Mouse (Mus musculus) lung, embryonic 15.5 days (tissue): ENCODE measurements around the gene Lgi1. TPM values are rescaled to one million over a fixed set of nuclear protein-coding genes. Genes with fewer than 3 reads are reported as not detected.

Source experiments
- ATAC-seq: fragments of 200-750 bp; cut with Nextera tagmentation; 2 replicates; pipeline ENCODE4 v1.8.0; 2017; ENCODE audit warnings: moderate number of reproducible peaks, borderline replicate concordance; ENCODE audit not compliant: low FRiP score, low TSS enrichment; ENCODE audit errors: extremely low read depth
- H3K27ac ChIP-seq: fragments of 300-500 bp; sonication (generic); 2 replicates; pipeline ENCODE4 v1.5.1; 2015; ENCODE audit warnings: moderate library complexity, mild to moderate bottlenecking, inconsistent platforms
- H3K27me3 ChIP-seq: fragments of 300-500 bp; sonication (generic); 2 replicates; pipeline ENCODE4 v1.6.1; 2015; ENCODE audit warnings: inconsistent platforms
- H3K36me3 ChIP-seq: fragments of 300-500 bp; sonication (generic); 2 replicates; pipeline ENCODE4 v1.6.1; 2015; ENCODE audit warnings: inconsistent platforms
- H3K4me1 ChIP-seq: fragments of 300-500 bp; sonication (generic); 2 replicates; pipeline ENCODE4 v1.6.1; 2015; ENCODE audit warnings: inconsistent platforms
- H3K4me2 ChIP-seq: fragments of 300-500 bp; sonication (generic); 2 replicates; pipeline ENCODE4 v1.6.1; 2015; ENCODE audit warnings: inconsistent platforms, mild to moderate bottlenecking, moderate library complexity
- H3K4me3 ChIP-seq: fragments of 300-500 bp; sonication (generic); 2 replicates; pipeline ENCODE4 v1.5.1; 2015; ENCODE audit warnings: mild to moderate bottlenecking, inconsistent platforms
- H3K9ac ChIP-seq: fragments of 300-500 bp; sonication (generic); 2 replicates; pipeline ENCODE4 v1.6.1; 2015; ENCODE audit warnings: inconsistent platforms
- H3K9me3 ChIP-seq: fragments of 300-500 bp; sonication (generic); 2 replicates; pipeline ENCODE4 v1.6.1; 2016; ENCODE audit warnings: inconsistent platforms
- WGBS: fragments of 180-500 bp; shearing (Covaris S2); methylation state at CpG from one replicate; pipeline ENCODE4 v1.1.7; 2015; 5-methylcytosine and 5-hydroxymethylcytosine counted together
- polyA plus RNA-seq: library from polyadenylated mRNA; unstranded; fragments of >200 nt; fragmentation: Nextera tagmentation; extraction: Ambion mirVana; gene quantifications from 2 replicates; pipeline ENCODE4 v1.2.1, GENCODE M21; 2015

Gene Lgi1
- polyA plus RNA-seq: 0.15 and 0.39 TPM in 2 replicates

DNA sequence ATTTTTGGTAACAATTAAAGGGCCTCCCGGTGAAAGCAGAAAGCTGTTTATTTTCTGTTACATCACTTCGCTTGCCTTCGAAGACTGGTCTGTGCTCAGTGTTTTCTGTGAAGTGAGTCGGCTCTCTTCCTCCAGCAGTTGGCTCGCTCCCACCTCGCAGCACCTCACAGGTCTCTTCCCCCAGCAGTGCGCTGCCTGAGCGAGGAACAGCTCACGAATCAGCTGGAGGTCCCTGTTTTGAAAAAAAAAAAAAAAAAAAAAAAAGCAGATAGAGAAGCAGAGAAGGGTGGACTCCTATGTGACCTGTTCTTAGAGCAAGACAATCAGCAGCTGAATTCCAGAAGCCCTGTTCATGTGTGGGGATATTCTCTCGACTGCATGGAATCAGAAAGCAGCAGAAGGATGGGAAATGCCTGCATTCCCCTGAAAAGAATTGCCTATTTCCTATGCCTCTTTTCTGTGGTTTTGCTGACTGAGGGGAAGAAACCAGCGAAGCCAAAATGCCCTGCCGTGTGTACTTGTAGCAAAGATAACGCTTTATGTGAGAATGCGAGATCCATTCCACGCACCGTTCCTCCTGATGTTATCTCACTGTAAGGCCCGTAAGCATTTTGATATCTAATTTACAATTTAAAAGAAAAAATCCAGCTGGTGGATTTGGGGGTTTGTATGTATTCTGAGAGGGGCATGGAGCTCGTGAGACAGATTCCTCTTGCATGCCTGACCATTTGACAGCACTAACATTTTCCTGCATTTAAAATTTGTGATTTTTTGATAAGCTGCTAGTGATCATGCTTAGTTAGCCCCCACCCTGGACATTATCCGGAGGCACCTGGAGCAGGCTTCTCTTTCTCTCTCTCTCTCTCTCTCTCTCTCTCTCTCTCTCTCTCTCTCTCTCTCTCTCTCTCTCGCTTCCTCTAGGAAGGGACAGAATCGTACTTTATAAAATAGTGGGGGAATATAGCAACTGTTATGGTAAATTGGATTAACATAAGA is at the start of gene Lgi1:
Gene Lgi1, plus strand, starts transcription at position 32 of the 996 bp plus-strand sequence.
- H3K27ac ChIP-seq: no peak within 1 kb of the TSS
- no peaks in the 10 kb centered on the region for H3K9me3 ChIP-seq
- no peak for ATAC-seq
- H3K36me3 ChIP-seq: no peaks in the 10 kb centered on the region
- peaks cover 14% of the 10 kb centered on the region for H3K27me3 ChIP-seq
- H3K4me3 ChIP-seq: no peak within 1 kb of the TSS
- H3K4me2 ChIP-seq: peak within 1 kb of the TSS; percentile 19
- H3K4me1 ChIP-seq: 0 out of 2 replicates have a peak, but pooled peaks cover 5% of the 10 kb centered on the region
- H3K9ac ChIP-seq: no peak within 1 kb of the TSS
- WGBS: 21% methylated on average over 21 of the region's 21 CpGs

DNA sequence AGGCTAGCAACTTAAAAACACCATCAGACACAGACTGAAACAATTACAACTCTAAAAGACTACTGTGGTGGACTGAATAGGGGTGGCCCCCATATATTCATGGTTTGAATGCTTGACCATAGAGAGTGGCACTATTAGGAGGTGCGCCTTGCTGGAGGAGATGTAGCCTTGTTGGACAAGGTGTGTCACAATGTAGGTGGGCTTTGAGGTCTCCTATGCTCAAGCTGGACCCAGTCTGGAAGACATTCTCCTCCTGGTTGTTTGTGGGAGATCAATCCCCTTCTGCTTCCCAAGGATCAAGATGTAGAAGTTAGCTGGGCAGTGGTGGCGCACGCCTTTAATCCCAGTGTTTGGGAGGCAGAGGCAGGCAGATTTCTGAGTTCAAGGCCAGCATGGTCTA is 46.6 kb upstream of the Lgi1 start:
- Histone ChIP-seq H3K4me2 (no peak overlapping the region), H3K9ac (no peak overlapping the region), H3K9me3 (no peaks in the 10 kb centered on the region), H3K36me3 (peaks cover 28% of the 10 kb centered on the region), H3K4me1 (0 out of 2 replicates have a peak, but pooled peaks cover 1% of the 10 kb centered on the region), H3K27ac (no peak overlapping the region), H3K4me3 (no peak overlapping the region), H3K27me3 (no peaks in the 10 kb centered on the region)
- WGBS: 99% methylated on average over 3 of the region's 3 CpGs
- ATAC-seq: no peak

DNA sequence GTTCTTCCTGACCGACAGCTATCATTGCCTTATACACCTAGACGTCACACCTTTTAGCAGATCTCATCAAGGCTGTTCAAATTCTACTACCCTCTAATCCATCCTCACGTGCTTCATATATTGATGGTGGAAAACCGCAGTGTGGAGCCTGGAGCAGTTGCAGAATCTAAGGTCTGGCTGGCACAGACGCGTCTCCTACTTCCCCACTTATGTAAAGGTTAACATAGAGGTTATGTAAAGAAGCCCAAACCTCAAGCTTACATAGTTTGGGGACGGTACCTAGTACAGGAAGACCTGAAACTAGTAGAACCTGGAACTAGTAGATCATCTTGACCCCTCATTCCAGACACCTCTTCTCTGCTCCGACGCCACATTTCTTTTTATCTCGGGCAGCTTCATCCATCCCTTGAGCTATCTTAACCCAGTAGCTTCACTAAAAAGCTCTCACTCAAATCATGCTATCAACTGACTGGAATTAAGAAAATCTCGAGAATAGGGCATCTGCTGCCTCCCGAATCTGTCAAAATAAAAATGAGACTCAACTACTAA is 40.9 kb upstream of the Lgi1 start:
- H3K4me1 ChIP-seq: peaks cover 12% of the 10 kb centered on the region; the same call in 1 of the 2 replicates
- no peaks in the 10 kb centered on the region for H3K9me3 ChIP-seq
- ATAC-seq: 0 out of 2 replicates have a peak, but pooled peaks have one; percentile 47
- H3K9ac ChIP-seq: peak overlapping the region; percentile 80
- peak overlapping the region; percentile 83 for H3K4me2 ChIP-seq
- peak overlapping the region; percentile 88 for H3K27ac ChIP-seq
- 7% methylated on average over 12 of the region's 12 CpGs for WGBS
- peak overlapping the region; percentile 86 for H3K4me3 ChIP-seq
- peaks cover 8% of the 10 kb centered on the region for H3K36me3 ChIP-seq
- H3K27me3 ChIP-seq: no peaks in the 10 kb centered on the region

DNA sequence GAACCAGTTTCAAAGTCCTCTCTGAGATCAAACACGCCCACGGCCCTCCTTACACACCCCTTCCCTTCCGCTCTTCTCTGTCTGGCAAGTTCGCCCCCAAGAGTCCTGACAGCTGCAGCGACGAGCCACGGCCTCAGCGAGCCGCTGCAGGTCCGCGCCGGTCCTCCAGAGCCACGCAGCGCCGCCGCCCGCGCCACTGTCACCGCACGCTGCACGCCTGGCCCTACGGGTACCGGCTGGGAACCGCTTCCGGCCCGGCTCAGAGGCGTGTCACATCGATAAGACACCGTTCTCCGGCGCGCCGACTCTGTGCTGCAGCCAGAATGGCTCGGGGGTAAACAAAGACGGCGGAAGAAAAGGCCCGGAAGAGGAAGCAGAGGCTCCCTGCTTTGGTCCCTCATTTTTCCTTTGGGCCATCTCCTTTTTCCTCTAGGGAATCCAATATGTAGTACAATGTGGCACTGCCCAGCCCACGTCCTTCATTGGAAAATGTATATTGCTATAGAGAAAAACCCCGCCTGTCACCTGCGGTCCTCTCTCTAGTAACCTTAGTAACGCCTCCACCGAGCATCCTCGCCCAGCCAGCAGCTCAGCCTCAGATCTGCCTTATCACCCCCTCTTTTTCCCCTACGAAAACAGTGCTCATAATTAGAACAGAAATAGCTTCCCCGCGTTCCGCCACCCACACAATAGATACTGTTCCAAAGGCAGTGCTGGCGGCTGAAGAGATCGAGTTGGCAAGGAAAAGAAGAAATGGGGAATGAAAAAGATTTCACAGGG is 40.2 kb upstream of the Lgi1 start, which contains the start of gene Fra10ac1:
Gene Fra10ac1, minus strand, starts transcription at position 252 of the 780 bp plus-strand sequence.
- H3K36me3 ChIP-seq: 0 out of 2 replicates have a peak, but pooled peaks cover 2% of the 10 kb centered on the region
- H3K4me2 ChIP-seq: peak within 1 kb of the TSS; percentile 83
- peaks cover 12% of the 10 kb centered on the region; the same call in 1 of the 2 replicates for H3K4me1 ChIP-seq
- H3K9me3 ChIP-seq: no peaks in the 10 kb centered on the region; the same call in 1 of the 2 replicates
- ATAC-seq: peak; percentile 97
- H3K4me3 ChIP-seq: peak within 1 kb of the TSS; percentile 86
- peak within 1 kb of the TSS; percentile 88 for H3K27ac ChIP-seq
- no peaks in the 10 kb centered on the region for H3K27me3 ChIP-seq
- WGBS: 1% methylated on average over 49 of the region's 49 CpGs
- peak within 1 kb of the TSS; percentile 80 for H3K9ac ChIP-seq

DNA sequence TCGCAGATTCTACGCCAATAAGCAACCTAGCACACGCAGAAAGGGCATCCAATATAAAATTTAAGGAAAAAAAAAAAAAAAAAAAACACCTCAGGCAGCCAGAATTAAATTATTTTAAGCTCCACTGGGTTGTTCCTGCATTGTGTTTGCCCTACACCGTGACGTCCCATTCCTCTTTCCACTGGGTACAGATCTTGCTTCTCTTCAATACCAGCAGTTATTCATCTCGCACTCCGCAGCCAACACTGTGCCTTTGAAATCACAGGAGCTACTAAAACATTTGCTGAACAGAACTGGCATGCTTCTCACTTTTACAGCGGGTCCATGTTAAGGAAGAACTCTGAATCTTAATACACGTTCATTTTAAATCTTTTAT is 39.7 kb upstream of the Lgi1 start:
- peak overlapping the region; percentile 86 for H3K4me3 ChIP-seq
- H3K27me3 ChIP-seq: no peaks in the 10 kb centered on the region
- H3K36me3 ChIP-seq: 0 out of 2 replicates have a peak, but pooled peaks cover 2% of the 10 kb centered on the region
- H3K4me1 ChIP-seq: peaks cover 12% of the 10 kb centered on the region; the same call in 1 of the 2 replicates
- peak overlapping the region; percentile 83 for H3K4me2 ChIP-seq
- WGBS: 16% methylated on average over 9 of the region's 9 CpGs
- peak overlapping the region; percentile 88 for H3K27ac ChIP-seq
- ATAC-seq: no peak
- peak overlapping the region; percentile 41 for H3K9ac ChIP-seq
- H3K9me3 ChIP-seq: no peaks in the 10 kb centered on the region; the same call in 1 of the 2 replicates

DNA sequence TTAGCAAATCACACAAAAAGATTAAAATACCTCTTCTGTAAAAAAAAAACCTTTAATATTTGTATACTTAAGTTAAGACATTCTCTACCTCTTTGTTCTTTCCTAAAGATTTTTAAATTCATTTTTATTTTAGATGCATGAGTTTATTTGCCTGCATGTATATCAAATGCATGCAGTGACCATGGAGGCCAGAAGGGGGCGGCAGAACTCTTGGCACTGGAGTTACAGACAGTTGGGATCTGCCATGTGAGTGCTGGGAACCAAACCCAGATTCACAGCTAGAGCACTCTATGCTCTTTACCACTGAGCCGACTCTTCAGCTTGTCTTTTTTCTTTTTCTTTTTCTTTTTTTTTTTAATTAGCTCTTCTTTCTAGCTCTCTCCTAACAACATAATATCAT is 35.6 kb upstream of the Lgi1 start:
- Histone ChIP-seq H3K9me3 (no peaks in the 10 kb centered on the region; the same call in 1 of the 2 replicates), H3K36me3 (no peaks in the 10 kb centered on the region), H3K4me3 (no peak overlapping the region), H3K4me1 (peaks cover 4% of the 10 kb centered on the region; the same call in 1 of the 2 replicates), H3K27ac (no peak overlapping the region), H3K4me2 (no peak overlapping the region), H3K27me3 (no peaks in the 10 kb centered on the region), H3K9ac (no peak overlapping the region)
- WGBS: 51% methylated on average over 2 of the region's 2 CpGs
- no peak for ATAC-seq

DNA sequence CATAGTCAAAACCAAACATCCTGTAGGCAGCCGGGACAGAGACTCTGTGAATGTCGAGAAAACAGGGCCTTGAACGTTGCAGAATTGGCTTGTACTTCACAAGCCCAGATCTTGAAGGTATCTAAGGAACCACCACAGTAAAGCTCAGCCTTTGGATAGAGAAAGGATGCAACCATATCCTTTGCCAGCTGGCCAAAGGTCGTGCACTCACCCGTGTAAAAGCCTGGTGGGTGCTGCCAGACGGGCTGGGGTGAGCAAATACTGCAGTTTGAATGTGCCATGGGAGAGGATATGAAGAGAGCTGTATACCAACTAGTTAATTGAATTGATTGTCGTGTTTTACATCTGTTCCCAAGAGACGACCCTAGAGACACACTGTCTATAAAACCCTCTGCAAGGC is 32.2 kb upstream of the Lgi1 start:
- Histone ChIP-seq H3K27me3 (no peaks in the 10 kb centered on the region), H3K4me2 (no peak overlapping the region), H3K9ac (no peak overlapping the region), H3K9me3 (no peaks in the 10 kb centered on the region; the same call in 1 of the 2 replicates), H3K4me3 (no peak overlapping the region), H3K4me1 (no peaks in the 10 kb centered on the region), H3K27ac (no peak overlapping the region), H3K36me3 (no peaks in the 10 kb centered on the region)
- no peak for ATAC-seq
- 44% methylated on average over 8 of the region's 8 CpGs for WGBS

DNA sequence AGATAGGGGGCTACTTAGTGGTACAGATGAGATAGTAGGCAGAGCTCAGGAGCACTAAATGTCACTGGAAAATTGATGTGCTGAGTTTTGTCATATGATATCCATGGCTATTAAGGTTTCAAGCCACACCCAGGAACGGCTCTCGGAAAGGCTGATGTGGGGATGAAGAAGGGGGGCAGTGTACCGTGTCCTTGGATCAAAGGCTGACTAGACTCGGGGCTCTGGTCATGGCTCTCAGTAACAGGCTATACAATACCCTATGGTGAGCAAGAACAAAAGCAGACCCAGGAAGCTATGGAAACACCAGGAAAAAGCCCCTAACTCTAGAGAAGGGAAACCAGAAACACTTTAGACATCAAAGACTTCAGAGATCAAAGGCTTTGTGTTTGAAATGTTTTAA is 31.8 kb upstream of the Lgi1 start:
- Histone ChIP-seq H3K27ac (no peak overlapping the region), H3K9me3 (no peaks in the 10 kb centered on the region; the same call in 1 of the 2 replicates), H3K27me3 (no peaks in the 10 kb centered on the region), H3K4me2 (no peak overlapping the region), H3K9ac (no peak overlapping the region), H3K4me3 (no peak overlapping the region), H3K4me1 (no peaks in the 10 kb centered on the region), H3K36me3 (no peaks in the 10 kb centered on the region)
- ATAC-seq: no peak
- 7% methylated on average over 4 of the region's 4 CpGs for WGBS

DNA sequence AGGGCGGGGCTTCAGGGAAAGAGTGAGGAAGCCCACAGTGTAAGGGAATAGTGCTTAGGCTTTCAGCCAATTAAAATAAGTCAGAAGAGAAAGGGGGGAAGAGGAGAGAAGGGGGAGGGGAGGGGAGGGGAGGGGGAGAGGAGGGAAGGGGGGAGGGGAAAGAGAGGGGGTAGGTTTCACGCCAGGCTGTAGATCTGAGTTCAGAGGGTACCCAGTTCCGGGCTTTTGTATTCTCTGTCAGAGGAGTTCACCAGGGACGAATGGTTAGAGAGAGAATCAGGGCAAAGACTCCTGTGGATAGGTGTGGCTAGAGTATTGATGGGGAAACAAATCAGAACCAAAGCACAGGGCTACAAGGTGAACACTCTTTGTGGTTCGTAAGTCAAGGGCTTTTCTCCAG is 27.8 kb upstream of the Lgi1 start:
- Histone ChIP-seq H3K4me3 (no peak overlapping the region), H3K4me1 (no peaks in the 10 kb centered on the region), H3K36me3 (no peaks in the 10 kb centered on the region), H3K9ac (no peak overlapping the region), H3K27me3 (no peaks in the 10 kb centered on the region), H3K9me3 (no peaks in the 10 kb centered on the region), H3K4me2 (no peak overlapping the region), H3K27ac (no peak overlapping the region)
- ATAC-seq: no peak
- WGBS: 51% methylated on average over 5 of the region's 5 CpGs

DNA sequence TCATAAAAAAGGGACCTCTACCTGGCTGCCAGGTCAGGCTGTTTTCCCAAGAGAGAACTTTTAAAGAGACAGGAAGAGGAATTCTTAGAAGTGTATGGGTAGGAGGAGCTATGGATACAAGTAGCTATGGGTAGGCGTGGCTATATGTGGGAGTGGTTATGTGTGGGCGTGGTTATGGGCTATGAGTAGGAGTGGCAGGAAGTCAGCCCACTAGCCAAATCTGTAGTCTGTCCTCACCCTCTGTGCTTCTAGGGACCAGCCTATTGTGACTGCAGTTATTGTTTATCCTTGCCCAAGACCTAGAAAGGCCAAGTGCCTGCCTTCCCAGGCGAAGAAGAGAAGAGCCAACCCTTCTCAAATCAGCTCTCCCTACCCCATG is 26.5 kb upstream of the Lgi1 start:
- no peak for ATAC-seq
- WGBS: 40% methylated on average over 3 of the region's 3 CpGs
- no peaks in the 10 kb centered on the region for H3K9me3 ChIP-seq

DNA sequence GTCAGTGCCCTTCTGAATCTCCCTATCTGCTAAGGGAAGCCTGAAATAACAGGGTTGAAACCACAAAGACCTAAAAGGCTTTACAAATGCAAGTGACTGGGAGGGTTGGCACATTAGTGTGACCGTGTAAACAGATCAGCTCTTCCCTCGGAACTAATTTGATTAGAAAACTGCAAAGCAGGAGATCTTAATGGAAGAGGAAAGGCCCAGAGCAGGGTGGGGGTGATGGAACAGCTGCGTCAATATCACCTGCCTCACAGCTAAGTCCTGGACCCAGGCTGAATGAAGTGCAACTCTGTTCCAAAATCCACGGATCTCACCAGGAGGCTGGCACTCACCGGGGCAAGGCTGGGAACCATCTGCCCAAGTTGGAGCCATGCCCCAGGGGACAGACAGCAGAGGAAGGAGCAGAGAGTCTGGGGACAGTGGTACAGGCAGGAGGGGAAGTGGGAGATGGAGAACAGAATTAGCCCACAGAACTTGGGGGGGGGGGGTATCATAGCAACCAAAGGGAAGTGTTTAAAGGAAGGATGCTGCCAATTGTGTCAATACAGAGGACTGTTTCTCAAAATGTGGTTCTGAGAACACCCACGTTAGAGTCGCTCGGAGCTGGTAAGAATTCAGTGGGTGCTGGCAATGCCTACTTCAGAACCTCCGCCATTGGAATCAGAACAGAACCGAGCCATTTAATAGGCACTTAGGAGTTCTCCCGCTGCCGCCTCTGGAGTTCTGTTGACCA is 26.0 kb upstream of the Lgi1 start:
- Histone ChIP-seq H3K27ac (no peak overlapping the region), H3K9me3 (no peaks in the 10 kb centered on the region), H3K9ac (no peak overlapping the region), H3K4me1 (no peaks in the 10 kb centered on the region), H3K27me3 (no peaks in the 10 kb centered on the region), H3K36me3 (no peaks in the 10 kb centered on the region), H3K4me2 (no peak overlapping the region), H3K4me3 (no peak overlapping the region)
- ATAC-seq: no peak
- 64% methylated on average over 12 of the region's 12 CpGs for WGBS

More for the DNA sequence above, 26.5 kb upstream of the Lgi1 start:
- Histone ChIP-seq H3K4me3 (no peak overlapping the region), H3K9ac (no peak overlapping the region), H3K36me3 (no peaks in the 10 kb centered on the region), H3K4me1 (no peaks in the 10 kb centered on the region), H3K4me2 (no peak overlapping the region), H3K27ac (no peak overlapping the region), H3K27me3 (no peaks in the 10 kb centered on the region)
